Mouse (Mus musculus): ENCODE measurements at regions not wholly inside any gene's neighbourhood (a gene's known extent, or its start where the extent isn't known, plus 50 kb on each side); places are given as distances from the start of the nearest gene placed in this dataset.

DNA sequence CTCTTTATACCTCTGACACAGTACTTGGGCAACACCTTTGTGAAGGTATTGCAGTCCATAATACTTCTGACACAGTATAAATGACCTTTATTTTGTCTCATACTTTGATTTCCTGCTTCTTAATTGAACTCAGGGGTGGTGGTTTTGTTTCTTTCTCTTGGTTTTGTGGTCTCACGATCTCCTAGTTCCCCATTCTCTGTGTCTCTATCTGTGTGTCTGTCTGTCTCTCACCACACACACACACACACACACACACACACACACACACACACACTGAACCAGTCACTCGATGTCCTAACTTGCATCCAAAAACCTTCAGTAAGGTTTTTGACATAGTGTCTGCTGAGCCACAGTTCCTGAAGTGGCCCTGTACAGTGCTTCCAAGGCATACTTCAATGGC is 166.7 kb upstream of the Thbs1 start:
- TF ChIP-seq CTCF (IDR thresholded peaks at IDR 0.05; ENCODE audit: low read depth, low read length) (no peak), POLR2A (IDR thresholded peaks at IDR 0.05; ENCODE audit: extremely low read depth, insufficient read depth, low read length) (no peak)

All from liver, adult 2 months (tissue).